Mouse (Mus musculus): ENCODE results near the gene Lyar.
A peak's percentile ranks its signal among the peaks of the same experiment; 100 is the strongest.

- TF ChIP-seq POLR2A (IDR thresholded peaks at IDR 0.05; ENCODE audit: insufficient read length, low read depth) (peak; percentile 98), MAX (IDR thresholded peaks at IDR 0.05; ENCODE audit: low read depth) (peak; percentile 27), TCF3 (IDR thresholded peaks at IDR 0.05; ENCODE audit: insufficient read length, low read depth) (no peak), E2F4 (IDR thresholded peaks at IDR 0.05; ENCODE audit: insufficient read depth) (peak; percentile 57), CEBPB (IDR thresholded peaks at IDR 0.05; ENCODE audit: insufficient read depth, poor library complexity, severe bottlenecking) (no peak), MYOG (IDR thresholded peaks at IDR 0.05; ENCODE audit: control insufficient read depth in 1 of 3, insufficient read depth in 1 of 3, insufficient read length in 2 of 3, low read depth in 2 of 3) (no peak), REST (IDR thresholded peaks at IDR 0.05; ENCODE audit: insufficient read depth, insufficient read length) (no peak), USF1 (IDR thresholded peaks at IDR 0.05; ENCODE audit: low read depth) (no peak), POLR2AphosphoS2 (IDR thresholded peaks at IDR 0.05; ENCODE audit: insufficient read length, low read depth) (peak; percentile 98), MYOD1 (IDR thresholded peaks at IDR 0.05; ENCODE audit: control insufficient read depth in 1 of 3, insufficient read length in 2 of 3, low read depth in 2 of 3) (no peak)
Measured at GRCm38 (mm10) chr5:38220328-38220912, at the start of gene Lyar, which contains the start of gene Zbtb49.
